In the genomic region with DNA sequence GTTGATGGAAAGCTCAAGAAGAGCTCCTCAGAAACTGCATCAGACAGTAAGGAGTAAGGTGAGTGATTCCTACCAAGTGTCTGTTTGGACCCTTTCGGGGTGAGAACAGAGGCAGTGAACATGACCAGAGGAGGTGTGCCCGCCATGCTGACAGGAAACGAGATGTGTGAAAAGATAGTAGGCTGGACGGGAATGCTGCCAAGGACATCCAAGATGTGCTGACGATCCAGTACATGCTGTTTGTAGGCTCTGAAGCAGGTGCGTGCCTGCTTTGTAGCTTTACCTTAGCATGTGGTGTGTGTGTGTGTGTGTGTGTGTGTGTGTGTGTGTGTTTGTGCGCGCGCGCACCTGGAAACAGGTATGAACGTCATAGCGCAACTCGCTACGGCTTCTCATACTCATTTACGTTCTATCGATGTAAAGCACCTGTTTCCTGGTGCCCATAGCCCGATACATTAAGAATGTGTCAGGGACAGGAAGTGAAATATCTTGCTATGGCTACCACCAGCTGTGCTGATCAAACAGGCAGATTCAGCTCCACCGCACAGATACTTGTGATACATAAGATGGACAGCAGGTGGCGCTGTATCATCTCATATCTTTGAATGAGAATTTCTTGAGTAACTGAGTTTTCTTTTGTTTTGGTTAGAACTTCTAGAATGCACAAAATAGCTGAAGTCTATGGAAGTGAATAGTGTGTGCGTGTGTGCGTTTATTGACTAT, we compare ENCODE assay signal across 8 mouse cellular contexts.
DNase-seq lines count a peak whose midpoint lies in the region; ATAC-seq and TF ChIP-seq lines count a peak whose summit lies in the region.
"Had no signal": no experiment of that assay in that cellular context is flagged by ENCODE, and none has a peak within 500 bp of the region (broad histone marks: within the 10 kb centered on the region; RNA-seq: fewer than 3 reads in every experiment).

No protein-coding gene starts in this region.

- H3K4me1 ChIP-seq in cerebellum, adult 2 months (ENCODE audit: control insufficient read depth, insufficient read depth, low read length), result no peaks in the 10 kb centered on the region
- no peaks in the 10 kb centered on the region for H3K4me1 ChIP-seq in lung, embryonic 14.5 days (ENCODE audit: insufficient read depth)
- H3K4me1 ChIP-seq: stomach, embryonic 15.5 days had no signal

- ATAC-seq in frontal cortex, adult (ENCODE audit: low TSS enrichment), result peak; percentile 76
- peak; percentile 66 for ATAC-seq in lung, embryonic 14.5 days (ENCODE audit: insufficient read depth)

- no peaks in the 10 kb centered on the region for H3K36me3 ChIP-seq in lung, embryonic 14.5 days (ENCODE audit: insufficient read depth)
- H3K36me3 ChIP-seq: stomach, embryonic 15.5 days had no signal

- H3K9me3 ChIP-seq in lung, embryonic 14.5 days (ENCODE audit: low read depth, low read length), result no peaks in the 10 kb centered on the region
- H3K9me3 ChIP-seq: stomach, embryonic 15.5 days had no signal

- no peak overlapping the region for H3K9ac ChIP-seq in lung, embryonic 14.5 days
- H3K9ac ChIP-seq: stomach, embryonic 15.5 days had no signal

- H3K4me2 ChIP-seq in lung, embryonic 14.5 days, result no peak overlapping the region
- H3K4me2 ChIP-seq: stomach, embryonic 15.5 days had no signal

- TF ChIP-seq CTCF in cerebellum, adult 2 months (IDR thresholded peaks at IDR 0.05; ENCODE audit: borderline replicate concordance, insufficient read depth, low read depth, low read length), result peak; percentile 50; the same call in 1 of the 2 replicates
- peak; percentile 79 for TF ChIP-seq CTCF in lung, embryonic 14.5 days (IDR thresholded peaks at IDR 0.05; ENCODE audit: low read depth)

- 55% methylated on average over 21 of the region's 21 CpGs for WGBS in cerebellum, adult 2 months
- WGBS in lung, embryonic 14.5 days, result 40% methylated on average over 21 of the region's 21 CpGs

- DNase-seq in 3T3-L1 (ENCODE audit: low read depth, low spot score), result peak; percentile 70
- DNase-seq in A20 (ENCODE audit: low read depth, low spot score), result peak; percentile 13
- DNase-seq in cerebellum, adult 2 months, result peak; percentile 3 to 29
- DNase-seq in kidney, postnatal 36 days, result peak; percentile 29 to 72
- peak; percentile 91 for DNase-seq in lung, embryonic 14.5 days
- DNase-seq in right cerebral cortex, postnatal 36 days (ENCODE audit: low spot score in 2 of 2), result peak; percentile 46 to 49

- no peak overlapping the region for H3K4me3 ChIP-seq in cerebellum, adult 2 months (replicated peaks; ENCODE audit: insufficient read depth, low read depth, low read length)
- no peak overlapping the region for H3K4me3 ChIP-seq in lung, embryonic 14.5 days (ENCODE audit: low read depth, low read length)
- H3K4me3 ChIP-seq: stomach, embryonic 15.5 days had no signal

- no peak for TF ChIP-seq POLR2A in cerebellum, adult 2 months (IDR thresholded peaks at IDR 0.05; ENCODE audit: borderline replicate concordance, insufficient read depth, low read length)

- H3K27ac ChIP-seq in cerebellum, adult 2 months (ENCODE audit: insufficient read depth, low read length), result no peak overlapping the region
- H3K27ac ChIP-seq in lung, embryonic 14.5 days (ENCODE audit: low read depth), result no peak overlapping the region
- H3K27ac ChIP-seq: stomach, embryonic 15.5 days had no signal

- H3K27me3 ChIP-seq in cerebellum, adult 2 months (ENCODE audit: control insufficient read depth, insufficient read depth, low read length), result no peaks in the 10 kb centered on the region; the same call in 1 of the 2 replicates
- H3K27me3 ChIP-seq in lung, embryonic 14.5 days (ENCODE audit: insufficient read depth, low read length), result no peaks in the 10 kb centered on the region
- H3K27me3 ChIP-seq: stomach, embryonic 15.5 days had no signal

Comparison
In these comparisons a context has a peak if more than half of its experiments do, and no peak if none do; other contexts are left out.
1. DNase-seq: peak in every context shown above with its lines; median percentile 91 in lung, embryonic 14.5 days; 70 in 3T3-L1; 50 in kidney, postnatal 36 days; 48 in right cerebral cortex, postnatal 36 days; 16 in cerebellum, adult 2 months; 13 in A20.